Mouse (Mus musculus) hindbrain, embryonic 14.5 days (tissue): Measurements from ENCODE around the gene Serpinf2. TPM values are rescaled to one million over a fixed set of nuclear protein-coding genes. Genes with fewer than 3 reads are reported as not detected.
"Not testable (repeated sequence)": the region's sequence is repeated elsewhere in the genome, so short reads cannot be mapped to it uniquely, and the experiment has no call there.

ENCODE experiments used
- ATAC-seq: fragments of 200-750 bp; cut with Nextera tagmentation; 2 replicates; pipeline ENCODE4 v1.8.0; 2017; ENCODE audit warnings: moderate number of reproducible peaks, mild to moderate bottlenecking, moderate TSS enrichment, moderate library complexity; ENCODE audit not compliant: low FRiP score
- DNase-seq: peaks from one replicate; pipeline ENCODE4 v3.0.0-alpha.2; 2015; ENCODE audit warnings: low spot score
- H3K27ac ChIP-seq: fragments of 300-500 bp; sonication (generic); 2 replicates; pipeline ENCODE4 v1.5.1; 2014; ENCODE audit warnings: mild to moderate bottlenecking, moderate library complexity
- H3K27me3 ChIP-seq: fragments of 300-500 bp; sonication (generic); 2 replicates; pipeline ENCODE4 v1.6.1; 2014; ENCODE audit warnings: mild to moderate bottlenecking, low read length, mixed read lengths; ENCODE audit not compliant: control insufficient read depth, insufficient read depth
- H3K36me3 ChIP-seq: fragments of 300-500 bp; sonication (generic); replicated peaks from 2 replicates; pipeline ENCODE4 v1.6.1; 2014; ENCODE audit not compliant: control insufficient read depth, insufficient read depth
- H3K4me1 ChIP-seq: fragments of 300-500 bp; sonication (generic); replicated peaks from 2 replicates; pipeline ENCODE4 v1.6.1; 2014; ENCODE audit warnings: antibody characterized with exemption, low read length, mixed read lengths; ENCODE audit not compliant: control insufficient read depth, insufficient read depth
- H3K4me2 ChIP-seq: fragments of 300-500 bp; sonication (generic); replicated peaks from 2 replicates; pipeline ENCODE4 v1.6.1; 2014; ENCODE audit warnings: mild to moderate bottlenecking, moderate library complexity
- H3K4me3 ChIP-seq: fragments of 300-500 bp; sonication (generic); replicated peaks from 2 replicates; pipeline ENCODE4 v1.5.1; 2014; ENCODE audit warnings: mild to moderate bottlenecking, low read length
- H3K9ac ChIP-seq: fragments of 300-500 bp; sonication (generic); 2 replicates; pipeline ENCODE4 v1.6.1; 2014
- H3K9me3 ChIP-seq: fragments of 300-500 bp; sonication (generic); 2 replicates; pipeline ENCODE4 v1.6.1; 2016; ENCODE audit warnings: low read length; ENCODE audit not compliant: control insufficient read depth
- WGBS: fragments of 180-500 bp; shearing (Covaris S2); extraction: QIAGEN DNeasy Blood & Tissue Kit; methylation state at CpG from one replicate; pipeline ENCODE4 v1.1.7; 2014; 5-methylcytosine and 5-hydroxymethylcytosine counted together
- polyA plus RNA-seq: library from polyadenylated mRNA; unstranded; fragments of >200 nt; fragmentation: Nextera tagmentation; extraction: Ambion mirVana; gene quantifications from 2 replicates; pipeline ENCODE4 v1.2.1, GENCODE M21; 2014

The Serpinf2 gene
- polyA plus RNA-seq, 1 experiment from 2014 or later, result not detected

GRCm38 (mm10) chr11:75460844-75461742 is 21.7 kb upstream of the Serpinf2 start, which contains the start of gene Tlcd2:
TSS of gene Tlcd2 (plus strand) at chr11:75461715.
- Histone ChIP-seq H3K9ac (peak within 1 kb of the TSS; percentile 73), H3K4me1 (peaks cover 19% of the 10 kb centered on the region), H3K9me3 (no peaks in the 10 kb centered on the region), H3K4me2 (peak within 1 kb of the TSS; percentile 76), H3K27me3 (no peaks in the 10 kb centered on the region), H3K36me3 (peaks cover 11% of the 10 kb centered on the region), H3K4me3 (peak within 1 kb of the TSS; percentile 73), H3K27ac (peak within 1 kb of the TSS; percentile 82)
- ATAC-seq (peak; percentile 97), DNase-seq (peak; percentile 98)
- under 1% methylated on average over 46 of the region's 46 CpGs for WGBS

GRCm38 (mm10) chr11:75460103-75460843 is 20.9 kb upstream of the Serpinf2 start:
- 3% methylated on average over 19 of the region's 19 CpGs for WGBS
- no peak for ATAC-seq

DNA sequence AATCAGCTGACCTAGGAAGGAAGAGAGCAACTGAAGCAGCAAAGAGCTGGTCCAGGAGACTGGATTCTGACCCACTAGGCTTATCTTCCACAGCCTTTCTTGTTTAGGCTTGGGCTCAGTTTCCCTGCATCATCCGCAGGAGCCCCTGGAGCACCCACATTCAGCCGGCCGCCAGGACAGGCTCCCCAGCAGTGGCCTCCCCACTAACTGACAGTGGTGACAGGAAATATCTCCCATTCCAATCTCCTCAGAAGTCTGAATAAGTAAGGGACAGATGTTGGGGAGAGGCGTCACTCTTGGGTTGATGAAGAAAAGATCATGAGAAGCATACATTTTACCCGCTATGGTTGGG is 20.3 kb upstream of the Serpinf2 start:
- H3K27ac ChIP-seq, result peak overlapping the region; percentile 82
- no peak overlapping the region for H3K9ac ChIP-seq
- 34% methylated on average over 5 of the region's 5 CpGs for WGBS
- H3K27me3 ChIP-seq, result no peaks in the 10 kb centered on the region
- peaks cover 24% of the 10 kb centered on the region for H3K4me1 ChIP-seq
- no peaks in the 10 kb centered on the region for H3K9me3 ChIP-seq
- ATAC-seq (no peak), DNase-seq (no peak)
- no peaks in the 10 kb centered on the region; the same call in 1 of the 2 replicates for H3K36me3 ChIP-seq
- H3K4me2 ChIP-seq, result peak overlapping the region; percentile 76
- peak overlapping the region; percentile 73 for H3K4me3 ChIP-seq

More at GRCm38 (mm10) chr11:75460103-75460843, 20.9 kb upstream of the Serpinf2 start:
- H3K27me3 ChIP-seq, result no peaks in the 10 kb centered on the region
- DNase-seq, result peak; percentile 87
- H3K4me3 ChIP-seq, result peak overlapping the region; percentile 73
- H3K4me2 ChIP-seq, result peak overlapping the region; percentile 76
- peak overlapping the region; percentile 44 for H3K9ac ChIP-seq
- peaks cover 19% of the 10 kb centered on the region for H3K4me1 ChIP-seq
- H3K9me3 ChIP-seq, result no peaks in the 10 kb centered on the region
- peaks cover 3% of the 10 kb centered on the region for H3K36me3 ChIP-seq
- peak overlapping the region; percentile 82 for H3K27ac ChIP-seq

DNA sequence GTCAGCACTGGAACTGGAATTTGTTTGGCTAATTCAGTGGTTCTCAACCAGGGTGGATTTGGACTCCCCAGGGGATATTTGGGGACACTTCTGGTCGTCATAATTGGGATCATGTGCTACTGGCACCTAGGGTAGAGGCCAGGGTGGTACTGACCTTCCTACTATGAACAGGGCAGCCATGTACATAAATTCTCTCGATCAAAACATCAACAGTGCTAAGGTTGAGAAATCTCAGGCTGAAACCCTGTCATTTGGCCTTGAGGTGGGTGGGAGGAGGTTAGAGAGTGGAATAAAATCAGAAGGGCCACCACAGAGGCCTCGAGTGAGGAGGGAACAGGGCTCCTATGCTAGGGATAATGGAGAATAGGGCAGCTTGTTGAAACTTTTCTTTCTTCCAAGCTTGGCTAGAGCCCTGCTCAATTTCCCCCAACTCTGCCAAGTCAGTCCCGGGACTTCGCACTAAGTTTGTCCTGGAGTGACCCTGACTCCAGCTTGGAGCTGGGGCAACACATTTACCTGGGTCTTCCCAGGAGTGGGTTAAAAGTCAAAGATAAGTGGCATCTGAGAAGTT is 19.8 kb upstream of the Serpinf2 start:
- Histone ChIP-seq H3K4me2 (no peak overlapping the region; the same call in 1 of the 2 replicates), H3K9me3 (no peaks in the 10 kb centered on the region), H3K27me3 (no peaks in the 10 kb centered on the region), H3K9ac (no peak overlapping the region), H3K27ac (no peak overlapping the region; the same call in 1 of the 2 replicates), H3K4me3 (no peak overlapping the region), H3K4me1 (peaks cover 25% of the 10 kb centered on the region), H3K36me3 (no peaks in the 10 kb centered on the region)
- 74% methylated on average over 5 of the region's 5 CpGs for WGBS
- no peak for DNase-seq
- ATAC-seq, result no peak

- DNase-seq, result no peak
- H3K4me3 ChIP-seq, result no peak overlapping the region
- WGBS, result 82% methylated on average over 8 of the region's 8 CpGs
Observed at GRCm38 (mm10) chr11:75458628-75459041, 19.2 kb upstream of the Serpinf2 start.

DNA sequence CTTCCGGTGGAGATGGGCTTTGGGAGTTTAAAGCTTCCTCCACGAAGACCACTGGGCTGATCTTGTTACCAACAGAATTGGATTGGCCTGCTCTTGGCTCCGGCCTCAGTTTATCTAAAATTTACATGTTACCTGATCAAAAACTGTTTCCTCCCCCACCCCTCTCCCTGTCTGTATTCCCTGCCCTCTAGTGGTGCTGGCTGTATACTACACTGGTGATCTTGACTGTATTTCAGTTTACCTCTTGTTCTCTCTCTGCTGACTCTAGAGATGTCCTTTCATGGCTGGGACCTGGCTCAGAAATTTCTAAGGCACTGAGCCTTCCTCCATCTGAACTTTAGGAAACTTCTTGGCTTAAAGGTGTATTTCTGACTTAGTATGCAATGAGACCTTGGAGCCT is 18.8 kb upstream of the Serpinf2 start:
- Histone ChIP-seq H3K36me3 (no peaks in the 10 kb centered on the region), H3K9me3 (no peaks in the 10 kb centered on the region), H3K4me1 (peaks cover 32% of the 10 kb centered on the region), H3K27me3 (no peaks in the 10 kb centered on the region), H3K27ac (no peak overlapping the region), H3K9ac (no peak overlapping the region), H3K4me2 (no peak overlapping the region), H3K4me3 (no peak overlapping the region)
- no peak for ATAC-seq
- peak; percentile 45 for DNase-seq
- WGBS, result 25% methylated on average over 3 of the region's 3 CpGs

More at GRCm38 (mm10) chr11:75458628-75459041, 19.2 kb upstream of the Serpinf2 start:
- Histone ChIP-seq H3K36me3 (no peaks in the 10 kb centered on the region), H3K4me1 (peaks cover 30% of the 10 kb centered on the region), H3K4me2 (no peak overlapping the region), H3K27ac (no peak overlapping the region), H3K9me3 (no peaks in the 10 kb centered on the region), H3K9ac (no peak overlapping the region), H3K27me3 (no peaks in the 10 kb centered on the region)
- ATAC-seq, result no peak

DNA sequence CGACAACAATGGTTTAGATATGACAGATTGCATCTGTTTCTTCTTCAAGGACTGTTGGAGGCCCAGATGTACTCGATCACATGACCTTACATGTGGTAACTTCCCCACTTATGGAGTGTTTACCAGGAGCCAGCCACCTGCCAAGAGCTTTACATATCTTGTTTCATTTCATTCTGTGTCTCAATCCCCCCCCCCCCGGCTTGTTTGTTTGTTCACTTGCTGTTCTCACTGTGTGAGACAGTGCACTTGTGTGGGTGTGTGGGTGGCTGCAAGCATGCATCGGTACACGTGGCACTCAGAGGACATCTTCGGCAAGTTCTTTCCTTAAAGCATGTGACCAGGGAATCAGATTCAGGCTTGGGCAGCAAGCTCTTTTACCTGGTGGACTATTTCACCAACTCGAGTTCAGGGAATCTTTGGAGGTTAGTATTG is 17.1 kb upstream of the Serpinf2 start:
- H3K9ac ChIP-seq, result no peak overlapping the region
- ATAC-seq (no peak), DNase-seq (no peak)
- no peak overlapping the region for H3K4me2 ChIP-seq
- H3K27me3 ChIP-seq, result no peaks in the 10 kb centered on the region
- 86% methylated on average over 7 of the region's 7 CpGs for WGBS
- peaks cover 20% of the 10 kb centered on the region for H3K4me1 ChIP-seq
- H3K4me3 ChIP-seq, result no peak overlapping the region
- H3K27ac ChIP-seq, result no peak overlapping the region
- no peaks in the 10 kb centered on the region for H3K36me3 ChIP-seq
- H3K9me3 ChIP-seq, result no peaks in the 10 kb centered on the region

DNA sequence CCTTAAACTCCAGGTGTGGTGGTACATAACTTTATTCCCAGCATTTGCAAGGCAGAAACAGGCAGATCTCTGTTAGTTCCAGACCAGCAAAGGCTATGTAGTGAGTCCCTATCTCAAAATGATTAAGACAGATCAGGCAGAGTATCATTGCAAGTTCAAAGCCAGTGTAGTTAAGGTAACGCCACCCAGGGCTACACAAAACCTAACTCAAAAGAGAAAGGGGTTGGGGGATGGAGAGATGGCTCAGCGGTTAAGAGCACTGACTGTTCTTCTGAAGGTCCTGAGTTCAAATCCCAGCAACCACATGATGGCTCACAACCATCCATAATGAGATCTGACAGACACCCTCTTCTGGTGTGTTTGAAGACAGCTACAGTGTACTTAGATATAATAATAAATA is 16.6 kb upstream of the Serpinf2 start:
- peaks cover 20% of the 10 kb centered on the region for H3K4me1 ChIP-seq
- H3K27me3 ChIP-seq, ATAC-seq, H3K36me3 ChIP-seq, H3K4me2 ChIP-seq, H3K9me3 ChIP-seq, H3K9ac ChIP-seq, H3K27ac ChIP-seq, H3K4me3 ChIP-seq, DNase-seq: not testable (repeated sequence)
- WGBS, result 89% methylated on average over 2 of the region's 2 CpGs
